Mouse (Mus musculus) forebrain, embryonic 16.5 days (tissue): ENCODE results near the gene Pspn. TPM values are rescaled to one million over a fixed set of nuclear protein-coding genes. Genes with fewer than 3 reads are reported as not detected.

Source experiments
- ATAC-seq: fragments of 200-750 bp; cut with Nextera tagmentation; 2 replicates; pipeline ENCODE4 v1.8.0; 2017; ENCODE audit warnings: mild to moderate bottlenecking, moderate library complexity
- H3K27ac ChIP-seq: fragments of 300-500 bp; sonication (generic); 2 replicates; pipeline ENCODE4 v1.5.1; 2014; ENCODE audit warnings: low read length, control low read depth
- H3K27me3 ChIP-seq: fragments of 300-500 bp; sonication (generic); replicated peaks from 2 replicates; pipeline ENCODE4 v1.6.1; 2014; ENCODE audit warnings: low read length; ENCODE audit not compliant: control insufficient read depth, insufficient read depth
- H3K36me3 ChIP-seq: fragments of 300-500 bp; sonication (generic); 2 replicates; pipeline ENCODE4 v1.6.1; 2014; ENCODE audit not compliant: control insufficient read depth, insufficient read depth
- H3K4me1 ChIP-seq: fragments of 300-500 bp; sonication (generic); replicated peaks from 2 replicates; pipeline ENCODE4 v1.6.1; 2014; ENCODE audit warnings: low read length; ENCODE audit not compliant: control insufficient read depth, insufficient read depth
- H3K4me2 ChIP-seq: fragments of 300-500 bp; sonication (generic); 2 replicates; pipeline ENCODE4 v1.6.1; 2014; ENCODE audit warnings: mild to moderate bottlenecking, low read length, control low read depth
- H3K4me3 ChIP-seq: fragments of 300-500 bp; sonication (generic); replicated peaks from 2 replicates; pipeline ENCODE4 v1.5.1; 2014; ENCODE audit warnings: mild to moderate bottlenecking, low read length, control low read depth
- H3K9ac ChIP-seq: fragments of 300-500 bp; sonication (generic); replicated peaks from 2 replicates; pipeline ENCODE4 v1.6.1; 2014; ENCODE audit warnings: low read depth, low read length, control low read depth
- H3K9me3 ChIP-seq: fragments of 300-500 bp; sonication (generic); 2 replicates; pipeline ENCODE4 v1.6.1; 2016; ENCODE audit warnings: low read length; ENCODE audit not compliant: control insufficient read depth
- WGBS: fragments of 180-500 bp; shearing (Covaris S2); extraction: QIAGEN DNeasy Blood & Tissue Kit; methylation state at CpG from one replicate; pipeline ENCODE4 v1.1.7; 2014; 5-methylcytosine and 5-hydroxymethylcytosine counted together
- polyA plus RNA-seq: library from polyadenylated mRNA; unstranded; fragments of >200 nt; fragmentation: Nextera tagmentation; extraction: Ambion mirVana; gene quantifications from 2 replicates; pipeline ENCODE4 v1.2.1, GENCODE M21; 2015

Pspn gene
- polyA plus RNA-seq, 1 experiment from 2014 or later, result 1.0 TPM

GRCm38 (mm10) chr17:56973956-56974707 lies 25.7 kb downstream of the Pspn start:
- ATAC-seq, result no peak

GRCm38 (mm10) chr17:56970081-56970480 lies 29.7 kb downstream of the Pspn start:
- H3K4me2 ChIP-seq, result no peak overlapping the region
- no peak overlapping the region for H3K27ac ChIP-seq
- H3K36me3 ChIP-seq, result no peaks in the 10 kb centered on the region
- ATAC-seq, result no peak
- H3K4me3 ChIP-seq, result no peak overlapping the region
- WGBS, result 70% methylated on average over 5 of the region's 5 CpGs
- 0 out of 2 replicates have a peak, but pooled peaks cover 5% of the 10 kb centered on the region for H3K27me3 ChIP-seq
- H3K9ac ChIP-seq, result no peak overlapping the region
- no peaks in the 10 kb centered on the region for H3K4me1 ChIP-seq
- no peaks in the 10 kb centered on the region for H3K9me3 ChIP-seq

More at GRCm38 (mm10) chr17:56973956-56974707, 25.7 kb downstream of the Pspn start:
- Histone ChIP-seq H3K36me3 (no peaks in the 10 kb centered on the region), H3K9ac (no peak overlapping the region), H3K4me2 (no peak overlapping the region), H3K27ac (no peak overlapping the region), H3K9me3 (no peaks in the 10 kb centered on the region), H3K4me3 (no peak overlapping the region), H3K27me3 (0 out of 2 replicates have a peak, but pooled peaks cover 5% of the 10 kb centered on the region), H3K4me1 (no peaks in the 10 kb centered on the region)
- 68% methylated on average over 11 of the region's 14 CpGs for WGBS

GRCm38 (mm10) chr17:56969321-56969720 lies 30.5 kb downstream of the Pspn start:
- 80% methylated on average over 3 of the region's 3 CpGs for WGBS
- Histone ChIP-seq H3K27ac (no peak overlapping the region), H3K27me3 (0 out of 2 replicates have a peak, but pooled peaks cover 5% of the 10 kb centered on the region), H3K9ac (no peak overlapping the region), H3K4me3 (no peak overlapping the region), H3K4me1 (no peaks in the 10 kb centered on the region), H3K36me3 (no peaks in the 10 kb centered on the region), H3K4me2 (no peak overlapping the region), H3K9me3 (no peaks in the 10 kb centered on the region)
- ATAC-seq, result no peak

- no peak for ATAC-seq
- Histone ChIP-seq H3K27me3 (no peaks in the 10 kb centered on the region), H3K27ac (no peak overlapping the region), H3K9me3 (no peaks in the 10 kb centered on the region), H3K36me3 (no peaks in the 10 kb centered on the region), H3K9ac (no peak overlapping the region), H3K4me3 (no peak overlapping the region), H3K4me2 (no peak overlapping the region), H3K4me1 (no peaks in the 10 kb centered on the region)
- WGBS, result 80% methylated on average over 6 of the region's 6 CpGs
These were observed 36.2 kb downstream of the Pspn start for GRCm38 (mm10) chr17:56963646-56964045.

GRCm38 (mm10) chr17:56962642-56963405 lies 37.0 kb downstream of the Pspn start:
- ATAC-seq, result no peak
- no peaks in the 10 kb centered on the region for H3K27me3 ChIP-seq
- no peak overlapping the region for H3K4me3 ChIP-seq
- no peak overlapping the region for H3K27ac ChIP-seq
- H3K4me2 ChIP-seq, result no peak overlapping the region
- H3K9me3 ChIP-seq, result no peaks in the 10 kb centered on the region
- H3K36me3 ChIP-seq, result no peaks in the 10 kb centered on the region
- 78% methylated on average over 5 of the region's 5 CpGs for WGBS
- no peak overlapping the region for H3K9ac ChIP-seq
- no peaks in the 10 kb centered on the region for H3K4me1 ChIP-seq

GRCm38 (mm10) chr17:56961880-56962279 lies 37.9 kb downstream of the Pspn start:
- no peak for ATAC-seq

GRCm38 (mm10) chr17:56958667-56959066 lies 41.2 kb downstream of the Pspn start:
- H3K9ac ChIP-seq, result no peak overlapping the region
- H3K4me3 ChIP-seq, result no peak overlapping the region
- no peaks in the 10 kb centered on the region for H3K9me3 ChIP-seq
- ATAC-seq, result no peak
- no peaks in the 10 kb centered on the region for H3K27me3 ChIP-seq
- no peak overlapping the region for H3K27ac ChIP-seq
- no peaks in the 10 kb centered on the region for H3K4me1 ChIP-seq
- no peaks in the 10 kb centered on the region for H3K36me3 ChIP-seq
- 84% methylated on average over 4 of the region's 4 CpGs for WGBS
- no peak overlapping the region for H3K4me2 ChIP-seq

More at GRCm38 (mm10) chr17:56961880-56962279, 37.9 kb downstream of the Pspn start:
- Histone ChIP-seq H3K27ac (no peak overlapping the region), H3K27me3 (no peaks in the 10 kb centered on the region), H3K9ac (no peak overlapping the region), H3K4me3 (no peak overlapping the region), H3K9me3 (no peaks in the 10 kb centered on the region), H3K4me2 (no peak overlapping the region), H3K4me1 (no peaks in the 10 kb centered on the region), H3K36me3 (no peaks in the 10 kb centered on the region)
- 96% methylated on average over 4 of the region's 4 CpGs for WGBS

- Histone ChIP-seq H3K4me1 (no peaks in the 10 kb centered on the region), H3K27ac (no peak overlapping the region), H3K9ac (no peak overlapping the region), H3K27me3 (no peaks in the 10 kb centered on the region), H3K36me3 (no peaks in the 10 kb centered on the region), H3K4me3 (no peak overlapping the region), H3K4me2 (no peak overlapping the region), H3K9me3 (no peaks in the 10 kb centered on the region)
- WGBS, result 39% methylated on average over 11 of the region's 11 CpGs
- no peak for ATAC-seq
These were observed 41.9 kb downstream of the Pspn start for GRCm38 (mm10) chr17:56957763-56958429.

GRCm38 (mm10) chr17:56954871-56955270 lies 44.9 kb downstream of the Pspn start:
- 84% methylated on average over 7 of the region's 7 CpGs for WGBS
- ATAC-seq, result no peak
- H3K27ac ChIP-seq, result no peak overlapping the region
- H3K4me3 ChIP-seq, result no peak overlapping the region
- no peaks in the 10 kb centered on the region for H3K4me1 ChIP-seq
- no peaks in the 10 kb centered on the region for H3K36me3 ChIP-seq
- no peaks in the 10 kb centered on the region for H3K9me3 ChIP-seq
- H3K27me3 ChIP-seq, result no peaks in the 10 kb centered on the region
- H3K4me2 ChIP-seq, result no peak overlapping the region
- no peak overlapping the region for H3K9ac ChIP-seq
